Mouse (Mus musculus): ENCODE data around the gene Rbm12b1. TPM values are rescaled to one million over a fixed set of nuclear protein-coding genes. Genes with fewer than 3 reads are reported as not detected.
"Not testable (repeated sequence)": the region's sequence is repeated elsewhere in the genome, so short reads cannot be mapped to it uniquely, and the experiment has no call there.

Gene Rbm12b1
- polyA plus RNA-seq (2015; fragmentation: Nextera tagmentation; extraction: Ambion mirVana) = 4.8 and 5.7 TPM in 2 replicates

DNA sequence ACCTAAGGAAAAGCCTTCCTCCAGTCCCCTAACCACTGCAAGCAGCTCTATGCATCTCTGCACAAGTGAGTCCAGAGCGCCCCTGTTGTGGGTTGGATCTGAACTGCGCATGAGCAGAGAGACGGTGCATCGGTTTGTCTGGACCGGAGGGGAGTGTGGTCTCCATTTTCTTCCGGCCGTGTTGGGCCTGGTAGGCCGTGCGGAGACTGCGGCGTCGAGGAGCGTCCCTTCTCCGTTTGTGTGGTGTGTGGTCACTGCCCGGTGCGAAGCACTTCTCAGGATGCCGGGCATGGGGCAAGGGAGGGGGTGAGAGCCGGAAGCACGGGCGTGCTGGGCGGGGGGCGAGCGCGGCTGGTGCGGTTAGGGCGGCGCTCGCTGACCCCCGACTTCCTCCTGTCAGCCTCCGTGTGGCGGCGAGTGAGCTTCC lies at the start of gene Rbm12b1:
Gene Rbm12b1, plus strand, starts transcription at position 124 of the 427 bp plus-strand sequence.
- H3K9me3 ChIP-seq (replicated peaks); H3K36me3 ChIP-seq; H3K27me3 ChIP-seq; H3K4me1 ChIP-seq: not testable (repeated sequence)
- Histone ChIP-seq H3K9ac (0 out of 2 replicates have a peak within 1 kb of the TSS, but pooled peaks have one; percentile 31), H3K27ac (peak within 1 kb of the TSS; percentile 45; the same call in 1 of the 2 replicates), H3K4me3 (replicated peaks) (peak within 1 kb of the TSS; percentile 44), H3K4me2 (peak within 1 kb of the TSS; percentile 51)
- peak; percentile 99 for ATAC-seq (replicated peaks; ENCODE audit: low FRiP score)
- 3% methylated on average over 19 of the region's 32 CpGs for WGBS

GRCm38 (mm10) chr4:12140592-12141062 lies 563 bp downstream of the Rbm12b1 start:
- H3K9ac ChIP-seq = 0 out of 2 replicates have a peak overlapping the region, but pooled peaks have one; percentile 31
- ATAC-seq (replicated peaks; ENCODE audit: low FRiP score) = peak; percentile 92
- H3K4me2 ChIP-seq = peak overlapping the region; percentile 49
- H3K36me3 ChIP-seq; H3K9me3 ChIP-seq (replicated peaks); H3K27ac ChIP-seq; H3K4me1 ChIP-seq; H3K27me3 ChIP-seq: not testable (repeated sequence)
- peak overlapping the region; percentile 44 for H3K4me3 ChIP-seq (replicated peaks)
- 9% methylated on average over 23 of the region's 40 CpGs for WGBS

DNA sequence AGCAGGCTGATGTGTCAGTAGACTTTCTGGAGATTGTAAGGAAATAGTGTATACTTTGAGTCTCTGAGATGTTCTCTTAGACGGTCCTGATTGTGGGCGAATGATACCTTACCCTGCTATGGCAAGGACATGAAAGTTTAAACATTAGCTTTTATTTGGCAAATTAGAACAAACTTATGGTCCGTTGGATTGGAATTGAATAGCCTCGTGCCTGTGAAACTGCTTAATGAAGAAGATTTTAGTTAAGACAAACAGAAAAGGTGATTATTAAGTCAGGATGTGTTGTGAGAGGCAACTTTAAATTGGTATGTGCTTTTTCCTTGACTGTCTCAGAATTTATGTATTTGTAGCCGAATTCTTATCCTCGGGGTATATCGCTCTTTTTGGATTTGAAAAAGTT lies 1.5 kb downstream of the Rbm12b1 start:
- H3K9ac ChIP-seq; H3K9me3 ChIP-seq (replicated peaks); H3K4me1 ChIP-seq; H3K4me2 ChIP-seq; H3K27me3 ChIP-seq; ATAC-seq (replicated peaks; ENCODE audit: low FRiP score); H3K27ac ChIP-seq; H3K4me3 ChIP-seq (replicated peaks): not testable (repeated sequence)
- H3K36me3 ChIP-seq = peaks cover 12% of the 10 kb centered on the region
- WGBS = 92% methylated on average over 7 of the region's 7 CpGs

GRCm38 (mm10) chr4:12147660-12148059 lies 7.6 kb downstream of the Rbm12b1 start:
- peaks cover 40% of the 10 kb centered on the region for H3K36me3 ChIP-seq
- no peak for ATAC-seq (replicated peaks; ENCODE audit: low FRiP score)
- no peak overlapping the region for H3K4me3 ChIP-seq (replicated peaks)
- no peak overlapping the region for H3K27ac ChIP-seq
- no peak overlapping the region for H3K9ac ChIP-seq
- H3K27me3 ChIP-seq = no peaks in the 10 kb centered on the region
- H3K4me2 ChIP-seq = no peak overlapping the region
- no peaks in the 10 kb centered on the region for H3K4me1 ChIP-seq
- H3K9me3 ChIP-seq (replicated peaks) = peaks cover 6% of the 10 kb centered on the region; the same call in 1 of the 2 replicates

- H3K4me1 ChIP-seq = peaks cover 8% of the 10 kb centered on the region
- 13% methylated on average over 9 of the region's 9 CpGs for WGBS
- H3K4me3 ChIP-seq (replicated peaks) = peak overlapping the region; percentile 82
- H3K9me3 ChIP-seq (replicated peaks) = no peaks in the 10 kb centered on the region
- ATAC-seq (replicated peaks; ENCODE audit: low FRiP score) = no peak
- H3K4me2 ChIP-seq = peak overlapping the region; percentile 69
- peak overlapping the region; percentile 91 for H3K9ac ChIP-seq
- peaks cover 22% of the 10 kb centered on the region for H3K36me3 ChIP-seq
- H3K27ac ChIP-seq = peak overlapping the region; percentile 88
- H3K27me3 ChIP-seq = no peaks in the 10 kb centered on the region
Measured at GRCm38 (mm10) chr4:12170986-12171317, 30.9 kb downstream of the Rbm12b1 start.

DNA sequence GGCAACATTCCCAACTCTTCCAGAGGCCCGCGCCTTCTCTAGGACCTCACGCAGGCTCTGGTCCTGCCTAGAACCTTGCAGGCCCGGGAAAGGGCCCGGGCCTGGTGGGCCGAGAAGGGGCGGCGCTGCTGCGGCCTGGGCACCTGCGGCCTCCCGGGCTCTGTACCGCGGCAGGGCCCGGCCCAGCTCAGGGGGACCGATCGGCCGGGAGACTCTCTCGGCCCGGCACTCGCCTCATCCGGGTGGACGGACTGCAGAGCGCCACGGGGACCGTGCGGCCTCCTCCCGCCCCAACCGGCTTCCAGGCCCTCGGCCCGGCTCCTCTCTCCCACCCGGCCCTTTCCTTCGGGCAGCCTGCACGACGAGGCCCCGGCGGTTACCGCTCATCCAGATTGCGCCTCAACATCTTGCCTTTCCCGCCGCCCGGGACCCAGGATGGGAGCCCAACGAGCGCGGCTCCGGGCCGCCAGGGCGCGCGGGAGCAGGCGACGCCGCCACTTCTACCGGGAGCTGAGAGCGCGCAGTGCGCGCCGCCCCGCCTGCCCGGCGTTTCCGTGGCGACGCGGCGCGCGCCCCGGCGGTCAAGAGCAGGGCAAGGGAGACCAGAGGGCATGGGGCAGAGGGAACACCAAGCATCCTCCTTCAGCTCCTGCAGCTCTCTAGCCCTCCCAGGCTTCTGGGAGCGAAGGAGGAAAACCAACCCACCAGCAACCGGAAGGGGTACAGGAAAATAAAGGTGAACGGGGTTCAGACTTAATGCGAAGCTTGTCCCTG lies 31.4 kb downstream of the Rbm12b1 start, which contains the start of gene Fam92a:
Gene Fam92a, minus strand, starts transcription at position 698 of the 774 bp plus-strand sequence.
- WGBS = under 1% methylated on average over 74 of the region's 74 CpGs
- Histone ChIP-seq H3K27me3 (no peaks in the 10 kb centered on the region), H3K36me3 (peaks cover 17% of the 10 kb centered on the region), H3K27ac (peak within 1 kb of the TSS; percentile 88), H3K9me3 (replicated peaks) (no peaks in the 10 kb centered on the region), H3K4me3 (replicated peaks) (peak within 1 kb of the TSS; percentile 82), H3K4me1 (peaks cover 8% of the 10 kb centered on the region), H3K4me2 (peak within 1 kb of the TSS; percentile 69), H3K9ac (peak within 1 kb of the TSS; percentile 91)
- peak; percentile 95 for ATAC-seq (replicated peaks; ENCODE audit: low FRiP score)

GRCm38 (mm10) chr4:12178992-12179391 lies 38.9 kb downstream of the Rbm12b1 start:
- 95% methylated on average over 10 of the region's 10 CpGs for WGBS
- ATAC-seq (replicated peaks; ENCODE audit: low FRiP score) = no peak
- Histone ChIP-seq H3K4me2 (no peak overlapping the region), H3K4me3 (replicated peaks) (no peak overlapping the region), H3K27me3 (no peaks in the 10 kb centered on the region), H3K27ac (no peak overlapping the region), H3K9me3 (replicated peaks) (no peaks in the 10 kb centered on the region), H3K4me1 (no peaks in the 10 kb centered on the region), H3K36me3 (no peaks in the 10 kb centered on the region), H3K9ac (no peak overlapping the region)

Other genes with a start within 250 kb of the Rbm12b1 start
- 0.36 TPM in 2 replicates for gene Gm10604, start 159.0 kb upstream of the Rbm12b1 start, polyA plus RNA-seq (2015; fragmentation: Nextera tagmentation; extraction: Ambion mirVana)
- gene Rbm12b2, start 50.8 kb upstream of the Rbm12b1 start, polyA plus RNA-seq (2015; fragmentation: Nextera tagmentation; extraction: Ambion mirVana) = 13.1 and 13.4 TPM in 2 replicates
- 90.0 and 91.8 TPM in 2 replicates for gene Fam92a, start 31.8 kb downstream of the Rbm12b1 start, polyA plus RNA-seq (2015; fragmentation: Nextera tagmentation; extraction: Ambion mirVana)

Measured in kidney, embryonic 15.5 days (tissue).